Mouse (Mus musculus): ENCODE data around the gene Fbh1. TPM values are rescaled to one million over a fixed set of nuclear protein-coding genes. Genes with fewer than 3 reads are reported as not detected.

Fbh1 gene
- 10 to 100 TPM; 72.5 to 73.6 TPM for total RNA-seq (2021)

DNA sequence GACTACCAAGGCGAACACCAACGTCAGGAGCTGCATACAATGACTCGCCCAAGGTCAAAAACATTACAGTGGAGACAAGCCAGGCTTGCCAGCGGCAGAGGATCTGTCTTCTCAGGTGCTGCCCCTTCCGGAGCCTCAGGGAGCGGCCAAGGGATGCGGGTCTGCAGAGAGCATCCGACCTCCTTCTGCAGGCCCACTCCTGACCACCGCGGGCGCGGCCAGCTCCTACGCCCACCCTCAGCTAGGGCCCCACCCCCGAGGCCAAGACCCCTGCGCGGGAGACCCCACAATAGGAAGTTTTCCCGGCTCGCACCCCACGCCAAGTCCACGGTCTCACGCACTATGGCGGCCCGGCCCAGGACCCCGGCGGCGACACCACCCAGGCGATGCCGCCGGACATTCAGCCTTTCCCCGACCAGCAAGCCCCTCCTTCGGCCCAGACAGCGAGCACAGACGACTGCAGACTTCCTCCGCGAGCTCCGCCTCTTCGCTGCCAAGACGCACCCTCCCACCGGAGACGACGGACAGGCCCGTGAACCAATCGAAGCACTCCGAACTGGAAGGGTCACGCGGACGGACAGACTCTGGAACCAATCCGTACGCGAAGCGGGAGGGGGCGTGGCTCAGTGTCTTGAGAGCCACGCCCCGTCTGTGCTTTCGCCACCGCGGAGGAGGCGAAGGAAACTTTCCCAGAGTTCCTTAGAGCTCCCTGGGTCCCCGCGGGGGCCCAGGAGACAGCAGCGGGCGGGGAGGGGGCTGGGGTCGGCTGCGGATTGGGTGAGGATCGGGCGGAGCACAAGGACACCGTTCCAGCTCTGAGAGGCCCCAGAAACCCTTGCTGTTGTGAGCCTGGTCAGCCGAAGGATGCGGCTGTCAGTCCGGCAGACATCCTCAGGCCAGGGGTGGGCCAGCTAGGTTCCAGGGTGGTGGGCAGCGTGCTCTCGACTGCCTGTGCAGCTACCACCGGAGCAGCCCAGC, at the start of gene Fbh1, which contains the start of gene Ankrd16:
TSS of gene Fbh1 (minus strand) at position 492 of the 978 bp plus-strand sequence.
TSS of gene Ankrd16 (plus strand) at position 786 of the 978 bp plus-strand sequence.
- DNase-seq (ENCODE audit: low spot score), result peak; percentile 99
- intact Hi-C loops (cut with DNase I), result loop anchor here (5.0 kb wide), 2 partner anchors 70 to 175 kb away; partner anchors contain the start of genes Il15ra and Rbm17

DNA sequence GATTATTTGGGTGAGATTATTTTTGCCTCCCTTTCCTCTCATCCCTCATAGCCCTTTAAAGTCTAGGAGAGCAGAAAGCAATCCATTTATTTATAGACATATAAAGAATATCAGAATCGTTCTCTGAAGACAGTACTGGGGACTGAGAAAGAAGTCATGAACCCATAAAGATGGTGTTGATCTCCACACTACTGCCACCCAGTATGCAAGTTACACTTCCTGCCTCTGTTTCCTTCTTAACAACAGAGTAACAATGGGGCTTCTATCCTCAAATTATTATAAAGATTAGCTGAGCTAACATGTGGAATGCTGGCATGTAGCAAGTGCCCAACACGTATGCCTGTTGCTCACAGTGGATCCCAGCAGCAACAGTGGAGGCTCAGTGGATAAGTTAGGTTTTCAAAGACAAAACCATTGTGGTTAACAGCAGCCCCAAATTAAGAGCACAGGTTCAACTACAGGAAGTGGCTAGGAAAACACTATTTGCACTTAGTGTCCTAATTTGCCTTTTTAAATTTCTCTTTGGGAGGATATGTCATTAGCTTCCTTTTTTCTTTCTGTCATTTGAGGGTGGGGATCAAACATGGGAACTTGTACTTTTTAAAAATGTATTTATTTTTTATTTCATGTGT, 24.0 kb upstream of the Fbh1 start:
- DNase-seq (ENCODE audit: low spot score), result no peak
- intact Hi-C loops (cut with DNase I), result no loop called here

DNA sequence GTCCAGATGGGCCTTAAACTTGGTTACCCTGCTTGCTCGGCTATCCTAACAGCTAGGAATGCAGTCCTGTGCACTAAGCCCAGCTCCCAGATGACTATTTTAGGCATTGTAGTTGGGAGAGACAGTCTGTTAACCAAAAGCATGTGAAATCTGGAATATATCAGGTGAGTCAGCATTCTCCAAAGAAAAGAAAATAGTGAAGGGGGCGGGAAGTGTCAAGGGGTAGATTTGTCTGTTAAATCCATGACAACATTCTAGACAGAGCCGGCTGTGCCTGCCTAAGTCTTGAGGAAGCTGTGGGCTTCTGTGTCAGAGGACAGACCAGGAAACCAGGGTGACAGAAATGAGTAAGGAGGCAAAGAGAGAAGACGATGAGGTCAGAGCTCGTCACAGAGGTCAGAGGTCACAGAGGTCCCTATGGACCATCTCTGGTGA, 20.6 kb upstream of the Fbh1 start:
- intact Hi-C loops (cut with DNase I), result no loop called here

DNA sequence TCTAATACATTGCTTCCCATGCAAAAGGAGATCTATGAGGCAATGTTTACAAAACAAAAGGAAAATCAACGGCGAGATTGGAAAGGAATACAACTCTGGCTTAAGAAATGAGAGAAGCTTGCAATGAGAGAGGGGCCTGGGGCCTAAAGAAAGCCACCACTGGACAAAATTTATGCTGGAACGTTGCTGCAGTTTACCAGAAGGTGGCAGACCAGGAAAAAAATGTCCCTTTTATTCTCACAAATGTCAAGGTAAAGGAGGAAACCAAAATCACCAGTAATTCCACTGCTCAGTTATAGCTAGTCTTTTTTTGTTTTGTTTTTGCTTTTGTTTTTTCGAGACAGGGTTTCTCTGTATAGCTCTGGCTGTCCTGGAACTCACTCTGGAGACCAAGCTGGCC, 17.3 kb upstream of the Fbh1 start:
- intact Hi-C loops (cut with DNase I), result no loop called here
- DNase-seq (ENCODE audit: low spot score), result no peak

More for the DNA sequence above, 20.6 kb upstream of the Fbh1 start:
- no peak for DNase-seq (ENCODE audit: low spot score)

DNA sequence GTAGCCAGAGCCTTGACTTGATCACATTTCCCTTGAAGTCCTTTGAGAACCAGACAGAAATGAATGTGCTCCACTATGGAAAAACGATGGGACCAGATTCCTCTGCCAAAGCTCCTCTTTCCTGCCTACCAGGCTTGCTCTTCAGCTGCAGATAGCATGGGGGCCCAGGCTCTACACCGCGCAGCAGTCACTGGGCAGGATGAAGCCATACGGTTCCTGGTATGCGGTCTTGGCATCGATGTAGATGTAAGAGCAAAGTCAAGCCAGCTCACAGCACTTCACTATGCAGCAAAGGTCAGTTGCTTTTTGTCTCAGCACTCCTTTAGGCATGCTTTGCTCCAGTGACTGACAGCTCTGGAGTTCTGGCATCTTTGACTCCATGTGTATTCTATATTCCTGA, 6.8 kb upstream of the Fbh1 start:
- DNase-seq (ENCODE audit: low spot score), result no peak
- intact Hi-C loops (cut with DNase I), result no loop called here

DNA sequence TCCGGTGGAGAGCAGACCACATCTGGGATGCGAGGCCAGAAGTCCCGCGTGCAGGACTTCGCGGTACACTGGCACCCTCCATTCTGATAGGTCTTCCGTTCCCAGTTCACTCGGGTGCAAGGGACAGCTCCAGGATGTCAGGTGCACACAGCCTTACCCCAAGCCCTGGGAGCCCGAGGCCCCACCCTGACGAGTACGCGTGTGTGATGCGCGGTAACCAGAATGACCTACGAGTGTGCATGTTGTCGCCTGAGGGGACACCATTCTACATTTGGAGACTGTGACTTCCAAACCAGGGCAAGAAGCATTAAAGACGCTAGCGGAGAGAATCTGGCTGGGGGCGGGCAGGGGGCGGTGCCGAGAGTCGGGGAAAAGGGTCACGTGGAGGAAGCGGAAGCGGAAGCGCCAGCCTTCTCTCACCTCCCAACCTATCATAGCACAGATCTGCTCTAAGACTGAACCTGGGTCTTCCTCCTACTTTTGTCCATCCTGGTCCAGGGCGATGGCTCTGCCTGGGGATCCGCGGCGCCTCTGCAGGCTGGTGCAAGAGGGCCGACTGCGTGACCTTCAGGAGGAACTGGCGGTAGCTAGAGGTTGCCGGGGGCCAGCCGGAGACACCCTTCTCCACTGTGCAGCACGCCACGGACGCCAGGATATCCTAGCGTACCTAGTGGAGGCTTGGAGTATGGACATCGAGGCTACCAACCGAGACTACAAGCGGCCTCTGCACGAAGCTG, 873 bp upstream of the Fbh1 start:
- peak; percentile 64 for DNase-seq (ENCODE audit: low spot score)
- intact Hi-C loops (cut with DNase I), result loop anchor here (5.0 kb wide), 2 partner anchors 71 to 176 kb away; partner anchors contain the start of genes Il15ra and Rbm17

DNA sequence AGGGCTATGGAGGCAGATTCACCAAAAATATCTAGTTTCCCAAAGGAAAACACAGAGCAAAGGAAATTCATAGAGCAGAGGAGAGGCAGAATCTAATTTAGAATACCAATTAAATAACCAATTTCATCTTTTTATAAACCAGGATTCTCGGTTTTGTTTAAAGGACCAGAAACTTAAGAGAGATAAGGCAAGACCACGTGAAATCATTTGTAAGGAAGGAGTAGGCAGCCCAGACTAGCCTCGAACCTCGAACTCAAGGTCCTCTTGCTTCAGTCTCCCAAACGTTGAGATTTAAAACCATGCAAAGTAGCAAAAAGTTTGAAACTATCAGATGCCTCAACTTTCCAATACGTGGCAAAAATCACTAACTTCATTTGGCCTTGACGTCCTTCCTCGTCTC, 967 bp downstream of the Fbh1 start:
- intact Hi-C loops (cut with DNase I), result loop anchor here (5.0 kb wide), 2 partner anchors 69 to 174 kb away; partner anchors contain the start of genes Il15ra and Rbm17
- DNase-seq (ENCODE audit: low spot score), result no peak

DNA sequence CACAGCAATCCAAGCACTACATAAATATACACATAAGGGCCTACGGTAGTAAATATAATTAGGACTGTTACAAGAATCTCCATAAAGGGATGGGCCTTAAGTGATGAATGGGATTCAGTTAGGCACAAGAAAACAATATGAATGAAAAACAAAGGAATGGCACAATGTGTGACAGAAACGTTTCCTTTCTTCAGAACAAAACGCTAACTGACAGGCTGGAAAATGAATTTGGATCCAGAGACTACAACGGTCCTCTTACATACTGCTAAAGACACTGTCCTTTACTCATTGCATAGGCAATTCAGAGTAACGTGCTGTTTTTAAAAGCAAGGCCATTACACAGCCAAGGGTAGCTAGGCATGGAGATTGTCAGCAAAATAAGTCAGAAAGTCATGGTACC, 2.3 kb downstream of the Fbh1 start:
- intact Hi-C loops (cut with DNase I), result loop anchor here (5.0 kb wide), 2 partner anchors 68 to 173 kb away; partner anchors contain the start of genes Il15ra and Rbm17
- DNase-seq (ENCODE audit: low spot score), result no peak

DNA sequence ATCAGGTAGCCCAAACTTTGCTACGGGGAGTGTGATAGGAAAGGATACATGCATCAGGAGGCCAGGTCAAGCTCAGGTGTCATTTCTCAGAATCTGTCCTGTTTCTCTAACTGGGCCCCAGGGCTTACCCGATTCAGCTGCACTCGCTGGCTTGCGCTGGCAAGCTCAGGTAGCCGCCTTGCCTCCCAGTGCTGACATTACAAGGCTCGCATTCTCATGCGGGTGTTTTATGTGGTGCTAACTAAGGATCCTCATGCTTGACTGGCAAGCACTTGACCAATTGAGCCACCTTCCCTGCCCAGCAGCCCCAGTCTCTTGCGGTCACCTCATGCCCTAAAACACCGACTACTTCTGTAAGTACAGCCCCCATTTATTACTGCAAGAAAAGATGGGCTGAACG, 3.0 kb downstream of the Fbh1 start:
- no peak for DNase-seq (ENCODE audit: low spot score)
- intact Hi-C loops (cut with DNase I), result loop anchor here (5.0 kb wide), 1 partner anchor 52 kb away; no protein-coding TSS in a partner anchor

DNA sequence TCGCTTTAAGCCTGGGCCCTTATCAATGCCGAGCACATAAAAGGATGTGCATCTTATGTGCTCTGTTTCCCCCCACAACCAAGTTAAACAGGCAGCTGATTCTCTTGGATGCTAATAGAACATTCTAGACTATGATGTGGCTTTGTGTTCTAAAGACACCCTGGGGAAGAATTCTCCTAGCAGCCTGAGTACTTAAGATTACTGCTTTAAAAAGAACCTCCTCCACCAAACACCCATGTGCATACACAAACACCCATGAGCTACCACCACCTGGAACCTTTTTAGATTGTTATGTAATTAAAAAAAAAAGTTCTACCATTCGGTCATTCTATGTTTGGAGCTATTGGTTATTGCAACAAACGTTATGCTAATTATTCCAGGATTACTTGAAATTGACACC, 5.0 kb downstream of the Fbh1 start:
- DNase-seq (ENCODE audit: low spot score), result no peak
- intact Hi-C loops (cut with DNase I), result loop anchor here (5.0 kb wide), 1 partner anchor 50 kb away; no protein-coding TSS in a partner anchor

DNA sequence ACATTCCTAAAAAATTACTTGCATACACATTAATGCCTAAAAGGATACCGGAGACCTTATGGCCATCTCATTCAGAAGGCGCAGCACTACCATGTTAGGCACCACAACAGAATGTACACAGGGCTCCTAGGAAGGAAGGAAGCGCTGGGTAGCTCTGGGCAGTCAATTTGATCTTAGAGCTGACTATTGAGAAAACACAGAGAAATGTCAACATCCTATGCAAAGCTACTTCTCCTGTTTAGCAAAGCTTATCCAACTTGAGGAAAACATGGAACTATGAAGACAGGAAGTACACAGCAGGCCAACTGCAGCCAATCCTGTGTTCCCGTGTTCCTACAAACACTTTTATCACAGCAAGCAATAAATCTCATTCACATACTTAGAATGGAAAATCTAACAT, 5.7 kb downstream of the Fbh1 start:
- DNase-seq (ENCODE audit: low spot score), result no peak
- intact Hi-C loops (cut with DNase I), result loop anchor here (5.0 kb wide), 1 partner anchor 49 kb away; no protein-coding TSS in a partner anchor

DNA sequence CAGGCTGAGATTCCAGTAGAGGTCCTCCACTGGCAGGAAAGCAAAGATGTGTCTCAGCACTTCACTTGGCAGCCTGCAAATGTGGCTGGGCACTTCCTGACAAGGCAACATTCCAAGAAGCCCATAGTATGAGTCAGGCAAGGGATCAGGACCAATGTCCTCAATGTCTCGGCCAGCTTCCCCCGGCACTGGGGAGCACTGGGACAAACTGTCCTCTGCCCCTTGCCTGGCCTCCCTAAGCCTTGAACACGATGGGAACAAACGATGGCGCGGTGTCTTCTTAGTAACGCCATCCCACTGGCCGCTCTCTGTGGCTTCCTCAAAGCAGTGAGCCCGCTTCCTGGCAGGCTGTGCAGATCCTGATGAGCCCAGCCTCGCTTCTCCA, 10.2 kb downstream of the Fbh1 start:
- DNase-seq (ENCODE audit: low spot score), result no peak
- intact Hi-C loops (cut with DNase I), result no loop called here

DNA sequence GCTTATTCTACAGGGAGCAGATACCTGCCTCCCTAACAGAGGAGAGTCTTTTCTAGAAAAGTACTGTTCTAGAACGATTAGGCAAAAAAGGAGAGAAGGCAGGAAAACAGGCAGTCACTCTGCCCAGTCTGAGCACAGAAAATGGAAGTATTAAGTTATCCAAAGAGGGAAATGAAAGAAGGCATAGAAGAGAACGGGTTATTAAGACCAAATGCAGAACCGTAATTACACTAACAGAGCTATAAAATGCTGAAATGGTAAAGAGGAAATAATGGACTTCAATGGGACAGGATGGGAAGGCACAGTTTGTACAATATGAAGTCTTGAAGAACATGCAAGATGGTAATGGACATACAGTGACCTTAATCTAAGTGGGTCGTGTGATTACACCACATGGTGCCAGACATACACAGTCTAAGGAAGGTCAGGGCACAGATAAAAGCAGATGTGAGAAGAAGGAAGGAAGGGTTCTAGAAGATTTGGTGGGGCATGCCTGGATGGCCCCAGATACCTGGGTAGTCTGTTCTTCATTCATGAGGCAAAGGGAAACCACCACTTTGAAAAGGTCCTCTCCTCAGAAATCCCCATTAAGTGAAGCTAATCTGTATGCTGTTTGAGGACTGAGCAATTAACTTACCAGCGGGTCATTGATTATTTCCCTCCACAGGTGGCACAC, 10.8 kb downstream of the Fbh1 start:
- DNase-seq (ENCODE audit: low spot score), result no peak
- intact Hi-C loops (cut with DNase I), result no loop called here

DNA sequence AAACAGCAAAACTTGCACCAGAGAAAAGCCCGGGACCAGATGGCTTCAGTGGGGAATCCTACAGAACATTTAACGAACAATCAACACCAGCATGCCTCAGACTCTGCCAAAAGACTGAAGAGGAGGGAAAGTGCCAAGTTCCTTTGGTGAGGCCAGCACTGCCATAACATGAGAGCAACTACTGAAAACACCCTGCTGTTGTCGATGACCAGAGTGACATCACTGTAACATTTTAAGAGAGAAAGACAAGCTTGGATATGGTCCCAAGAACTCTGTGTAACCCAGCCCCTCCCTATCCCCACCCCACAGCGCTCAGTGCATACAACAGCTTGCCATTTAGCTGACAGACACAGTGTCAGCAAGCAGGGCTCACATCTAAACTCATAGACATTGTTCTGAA, 11.7 kb downstream of the Fbh1 start:
- intact Hi-C loops (cut with DNase I), result no loop called here
- no peak for DNase-seq (ENCODE audit: low spot score)

DNA sequence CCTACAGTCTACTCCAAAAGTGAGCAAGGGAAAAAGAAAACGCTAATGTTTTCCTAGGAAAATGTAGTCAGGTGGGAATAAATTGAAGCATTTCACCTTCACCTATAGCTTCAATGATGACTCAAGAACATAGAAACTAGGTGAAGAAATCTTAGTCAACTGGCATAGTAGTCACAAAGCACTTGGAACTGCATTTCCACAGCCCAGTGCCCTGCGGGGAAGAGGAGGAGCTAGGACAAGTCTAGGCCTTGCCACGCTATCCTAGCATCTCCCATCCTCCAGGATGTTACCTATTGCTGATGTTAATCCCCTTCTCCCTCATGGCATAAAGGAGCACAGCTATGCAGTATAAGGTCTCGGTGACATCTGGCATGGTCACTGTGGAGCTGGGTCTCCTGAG, 14.8 kb downstream of the Fbh1 start:
- intact Hi-C loops (cut with DNase I), result no loop called here
- DNase-seq (ENCODE audit: low spot score), result no peak

DNA sequence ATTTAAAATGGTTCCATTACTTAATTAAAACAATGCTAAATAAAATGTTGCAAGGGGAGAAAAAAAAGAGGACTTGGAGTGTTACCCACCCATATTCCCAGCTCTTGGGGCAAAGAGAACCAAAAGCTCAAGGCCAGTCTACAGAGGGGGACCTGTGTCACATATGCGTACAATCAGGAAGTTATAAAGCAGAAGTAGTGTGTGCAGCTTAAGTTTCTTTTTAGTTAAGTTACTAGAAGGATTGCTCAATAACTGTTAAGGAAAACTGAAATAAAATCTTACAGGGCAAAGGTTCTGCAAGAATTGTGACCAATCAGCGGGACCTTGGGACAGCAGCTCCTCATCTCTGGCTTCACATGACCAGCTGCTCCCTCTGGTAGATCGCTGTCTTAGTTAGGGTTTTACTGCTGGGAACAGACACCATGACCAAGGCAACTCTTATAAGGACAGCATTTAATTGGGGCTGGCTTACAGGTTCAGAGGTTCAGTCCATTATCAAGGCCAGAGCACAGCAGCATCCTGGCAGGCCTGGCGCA, 37.8 kb downstream of the Fbh1 start:
- intact Hi-C loops (cut with DNase I), result no loop called here
- no peak for DNase-seq (ENCODE audit: low spot score)

DNA sequence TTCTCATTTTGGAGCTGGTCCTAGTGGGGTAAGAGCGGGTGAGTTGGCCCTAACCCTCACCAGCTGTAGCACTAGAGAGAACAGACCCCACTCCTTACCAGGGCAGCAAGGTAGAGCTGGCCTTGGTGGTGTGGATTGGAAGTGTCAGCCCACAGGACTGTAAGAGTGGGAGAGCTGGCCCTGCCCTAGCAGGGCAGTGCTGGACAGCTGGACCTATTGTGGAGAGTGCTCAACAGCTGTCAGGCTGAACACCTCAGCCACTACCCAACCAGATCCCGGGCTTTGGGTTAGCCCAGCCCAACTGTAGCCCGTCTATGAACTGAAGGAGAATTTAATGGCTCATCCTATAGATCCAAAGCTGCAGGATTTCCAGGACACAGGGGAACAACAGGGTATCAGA, 38.6 kb downstream of the Fbh1 start:
- intact Hi-C loops (cut with DNase I), result no loop called here
- DNase-seq (ENCODE audit: low spot score), result no peak

DNA sequence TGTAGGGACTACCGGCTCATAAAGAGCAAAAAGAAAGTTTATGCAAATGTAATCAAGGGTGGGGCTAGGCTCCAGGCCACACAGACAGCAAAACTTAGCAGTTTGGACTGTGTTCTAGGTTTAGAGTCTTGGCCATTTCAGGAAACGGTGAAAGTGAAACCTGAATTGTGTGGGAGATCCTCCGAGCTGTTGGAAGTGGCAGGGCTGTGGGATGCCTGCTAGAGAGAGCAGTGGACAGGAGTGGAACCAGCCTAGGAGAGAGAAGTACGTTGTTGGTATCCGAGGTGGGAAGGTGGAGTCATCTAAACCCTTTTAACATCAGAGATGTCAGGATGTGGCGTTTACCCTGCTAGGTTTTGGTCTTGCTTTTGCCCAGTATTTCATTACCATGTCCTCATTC, 41.5 kb downstream of the Fbh1 start:
- no peak for DNase-seq (ENCODE audit: low spot score)
- intact Hi-C loops (cut with DNase I), result no loop called here

DNA sequence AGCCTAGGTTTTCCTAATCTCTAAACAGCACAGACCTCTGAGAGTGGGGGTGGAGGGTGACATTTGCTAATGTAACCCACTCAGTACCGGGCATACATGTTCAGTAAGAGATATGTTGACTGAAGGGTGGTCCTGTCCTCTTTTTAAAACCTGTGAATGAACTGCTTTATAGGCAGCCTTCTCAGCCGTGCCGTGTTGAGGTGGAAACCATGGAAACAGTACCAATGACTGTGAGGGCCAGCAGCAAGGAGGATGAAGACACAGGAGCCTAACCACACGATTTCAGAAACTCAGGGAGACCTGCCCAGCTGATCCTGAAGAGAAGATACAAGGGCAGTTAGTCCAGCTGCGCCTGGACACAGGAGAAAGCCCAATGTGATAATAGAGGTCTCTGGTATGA, 44.4 kb downstream of the Fbh1 start:
- intact Hi-C loops (cut with DNase I), result no loop called here
- DNase-seq (ENCODE audit: low spot score), result no peak

Measured in heart, postnatal 25 days (tissue).